Mouse (Mus musculus): Measurements from ENCODE around the gene Vps35l. TPM values are rescaled to one million over a fixed set of nuclear protein-coding genes. Genes with fewer than 3 reads are reported as not detected.

Vps35l gene
- 33.2 and 43.2 TPM in 2 replicates for polyA plus RNA-seq (2012; rRNA removed)

GRCm38 (mm10) chr7:118739975-118740531 lies at the start of gene Vps35l:
Vps35l (plus strand) TSS chr7:118740226.
- peak; percentile 32 for DNase-seq (ENCODE audit: low read depth, low spot score)
- WGBS: 2% methylated on average over 16 of the region's 16 CpGs

GRCm38 (mm10) chr7:118691287-118691686 lies 48.7 kb upstream of the Vps35l start:
- DNase-seq (ENCODE audit: low read depth, low spot score): no peak
- whole genome bisulfite sequencing: 88% methylated on average over 2 of the region's 2 CpGs

GRCm38 (mm10) chr7:118696146-118696545 lies 43.9 kb upstream of the Vps35l start:
- no peak for DNase-seq (ENCODE audit: low read depth, low spot score)
- 93% methylated on average over 6 of the region's 6 CpGs for WGBS

- no peak for DNase-seq (ENCODE audit: low read depth, low spot score)
- WGBS: 33% methylated on average over 4 of the region's 4 CpGs
These were observed 42.9 kb upstream of the Vps35l start for GRCm38 (mm10) chr7:118697168-118697567.

GRCm38 (mm10) chr7:118698882-118699281 lies 41.1 kb upstream of the Vps35l start:
- no peak for DNase-seq (ENCODE audit: low read depth, low spot score)
- 57% methylated on average over 9 of the region's 9 CpGs for WGBS

GRCm38 (mm10) chr7:118703144-118703561 lies 36.9 kb upstream of the Vps35l start:
- WGBS: 30% methylated on average over 15 of the region's 15 CpGs
- peak; percentile 88 for DNase-seq (ENCODE audit: low read depth, low spot score)

- 46% methylated on average over 9 of the region's 9 CpGs for WGBS
- peak; percentile 81 for DNase-seq (ENCODE audit: low read depth, low spot score)
These were observed 35.8 kb upstream of the Vps35l start for GRCm38 (mm10) chr7:118704001-118704850.

GRCm38 (mm10) chr7:118705101-118705961 lies 34.7 kb upstream of the Vps35l start, which contains the start of gene Gde1:
Gde1 (minus strand) TSS chr7:118705778.
- peak; percentile 39 for DNase-seq (ENCODE audit: low read depth, low spot score)
- WGBS: 1% methylated on average over 66 of the region's 66 CpGs

- DNase-seq (ENCODE audit: low read depth, low spot score): no peak
- 22% methylated on average over 6 of the region's 6 CpGs for whole genome bisulfite sequencing
These were observed 34.0 kb upstream of the Vps35l start for GRCm38 (mm10) chr7:118706051-118706450.

- 84% methylated on average over 5 of the region's 5 CpGs for WGBS
- DNase-seq (ENCODE audit: low read depth, low spot score): no peak
These were observed 33.5 kb upstream of the Vps35l start for GRCm38 (mm10) chr7:118706488-118706887.

GRCm38 (mm10) chr7:118707216-118707615 lies 32.8 kb upstream of the Vps35l start:
- WGBS: 27% methylated on average over 2 of the region's 2 CpGs
- DNase-seq (ENCODE audit: low read depth, low spot score): no peak

- peak; percentile 93 for DNase-seq (ENCODE audit: low read depth, low spot score)
- 29% methylated on average over 4 of the region's 4 CpGs for WGBS
These were observed 32.0 kb upstream of the Vps35l start for GRCm38 (mm10) chr7:118708002-118708401.

GRCm38 (mm10) chr7:118710776-118711175 lies 29.2 kb upstream of the Vps35l start:
- 66% methylated on average over 5 of the region's 5 CpGs for WGBS
- DNase-seq (ENCODE audit: low read depth, low spot score): no peak

GRCm38 (mm10) chr7:118712228-118713173 lies 27.5 kb upstream of the Vps35l start, which contains the start of gene Ccp110:
Ccp110 (plus strand) TSS chr7:118712552.
- WGBS: 2% methylated on average over 48 of the region's 48 CpGs
- DNase-seq (ENCODE audit: low read depth, low spot score): peak; percentile 98

- no peak for DNase-seq (ENCODE audit: low read depth, low spot score)
- 94% methylated on average over 1 of the region's 1 CpGs for WGBS
These were observed 25.2 kb upstream of the Vps35l start for GRCm38 (mm10) chr7:118714873-118715272.

- WGBS: 95% methylated on average over 4 of the region's 4 CpGs
- no peak for DNase-seq (ENCODE audit: low read depth, low spot score)
These were observed 22.0 kb upstream of the Vps35l start for GRCm38 (mm10) chr7:118718066-118718465.

GRCm38 (mm10) chr7:118723927-118724326 lies 16.1 kb upstream of the Vps35l start:
- WGBS: 91% methylated on average over 9 of the region's 9 CpGs
- DNase-seq (ENCODE audit: low read depth, low spot score): no peak

- WGBS: 78% methylated on average over 2 of the region's 2 CpGs
These were observed 14.6 kb upstream of the Vps35l start for GRCm38 (mm10) chr7:118725459-118725858.

More at GRCm38 (mm10) chr7:118725459-118725858, 14.6 kb upstream of the Vps35l start:
- DNase-seq (ENCODE audit: low read depth, low spot score): no peak
